Mouse (Mus musculus) kidney, postnatal 0 days (tissue): Measurements from ENCODE around the gene Ifrd1. TPM values are rescaled to one million over a fixed set of nuclear protein-coding genes. Genes with fewer than 3 reads are reported as not detected.

Source experiments
- ATAC-seq: fragments of 200-750 bp; cut with Nextera tagmentation; replicated peaks from 2 replicates; pipeline ENCODE4 v1.8.0; 2017; ENCODE audit warnings: low read depth, moderate number of reproducible peaks, moderate TSS enrichment, moderate library complexity; ENCODE audit not compliant: low FRiP score
- DNase-seq: peaks from one replicate; pipeline ENCODE4 v3.0.0-alpha.2; 2016; ENCODE audit warnings: low spot score
- H3K27ac ChIP-seq: fragments of 300-500 bp; sonication (generic); 2 replicates; pipeline ENCODE4 v1.5.1; 2014; ENCODE audit warnings: mild to moderate bottlenecking
- H3K27me3 ChIP-seq: fragments of 300-500 bp; sonication (generic); 2 replicates; pipeline ENCODE4 v1.6.1; 2014; ENCODE audit warnings: low read length, mixed read lengths; ENCODE audit not compliant: insufficient read depth
- H3K36me3 ChIP-seq: fragments of 300-500 bp; sonication (generic); 2 replicates; pipeline ENCODE4 v1.6.1; 2014; ENCODE audit warnings: low read length, mixed read lengths; ENCODE audit not compliant: insufficient read depth
- H3K4me1 ChIP-seq: fragments of 300-500 bp; sonication (generic); replicated peaks from 2 replicates; pipeline ENCODE4 v1.6.1; 2014; ENCODE audit warnings: antibody characterized with exemption, low read length, mixed read lengths; ENCODE audit not compliant: insufficient read depth
- H3K4me2 ChIP-seq: fragments of 300-500 bp; sonication (generic); 2 replicates; pipeline ENCODE4 v1.6.1; 2014; ENCODE audit warnings: mild to moderate bottlenecking, low read length, moderate library complexity, mixed read lengths
- H3K4me3 ChIP-seq: fragments of 300-500 bp; sonication (generic); replicated peaks from 2 replicates; pipeline ENCODE4 v1.5.1; 2014; ENCODE audit warnings: low read depth, low read length
- H3K9ac ChIP-seq: fragments of 300-500 bp; sonication (generic); 2 replicates; pipeline ENCODE4 v1.6.1; 2014; ENCODE audit warnings: low read depth, low read length
- H3K9me3 ChIP-seq: fragments of 300-500 bp; sonication (generic); replicated peaks from 2 replicates; pipeline ENCODE4 v1.6.1; 2016; ENCODE audit warnings: low read length, inconsistent platforms, mixed read lengths
- CTCF ChIP-seq: IDR thresholded peaks from 2 replicates; pipeline ENCODE4 v1.5.1; 2016; ENCODE audit warnings: antibody characterized with exemption, low read depth, mild to moderate bottlenecking, moderate library complexity
- WGBS: fragments of 180-500 bp; shearing (Covaris S2); extraction: QIAGEN DNeasy Blood & Tissue Kit; methylation state at CpG from one replicate; pipeline ENCODE4 v1.1.7; 2014; 5-methylcytosine and 5-hydroxymethylcytosine counted together
- polyA plus RNA-seq: library from polyadenylated mRNA; unstranded; fragments of >200 nt; fragmentation: Nextera tagmentation; extraction: Ambion mirVana; gene quantifications from 2 replicates; pipeline ENCODE4 v1.2.1, GENCODE M21; 2015

Ifrd1 gene
- polyA plus RNA-seq, 1 experiment from 2014 or later, result 119 TPM

DNA sequence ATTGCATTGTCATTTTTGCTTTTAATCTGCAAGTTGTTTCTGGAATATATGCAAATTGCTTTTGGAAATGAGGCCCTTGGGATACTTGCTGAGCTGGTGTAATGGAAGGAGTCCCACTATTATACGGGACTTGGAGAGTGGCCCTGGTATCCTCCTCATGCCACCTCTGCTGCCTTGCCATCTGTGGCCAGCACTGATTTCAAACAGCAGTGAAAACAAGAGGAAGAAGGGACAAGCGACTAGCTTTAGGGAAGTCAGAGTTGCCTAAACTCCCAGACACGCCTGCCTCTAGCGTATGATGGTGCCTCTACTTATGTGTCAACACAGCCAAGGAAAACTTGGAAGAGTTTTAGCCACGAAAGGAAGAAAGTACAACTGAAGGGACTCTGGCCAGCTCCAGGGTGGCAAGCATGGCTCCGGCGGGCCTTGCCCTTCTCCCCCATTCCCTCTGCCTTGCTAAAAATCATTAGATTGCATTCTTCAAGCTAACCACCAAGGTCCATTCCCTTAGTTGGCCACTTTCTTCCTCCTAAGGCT lies 2.8 kb downstream of the Ifrd1 start:
- 92% methylated on average over 7 of the region's 7 CpGs for WGBS
- ATAC-seq (no peak), DNase-seq (no peak)
- Histone ChIP-seq H3K4me3 (no peak overlapping the region), H3K9me3 (no peaks in the 10 kb centered on the region), H3K4me2 (no peak overlapping the region), H3K36me3 (no peaks in the 10 kb centered on the region), H3K4me1 (0 out of 2 replicates have a peak, but pooled peaks cover 2% of the 10 kb centered on the region), H3K27ac (no peak overlapping the region), H3K9ac (no peak overlapping the region), H3K27me3 (no peaks in the 10 kb centered on the region)
- no peak for TF ChIP-seq CTCF

DNA sequence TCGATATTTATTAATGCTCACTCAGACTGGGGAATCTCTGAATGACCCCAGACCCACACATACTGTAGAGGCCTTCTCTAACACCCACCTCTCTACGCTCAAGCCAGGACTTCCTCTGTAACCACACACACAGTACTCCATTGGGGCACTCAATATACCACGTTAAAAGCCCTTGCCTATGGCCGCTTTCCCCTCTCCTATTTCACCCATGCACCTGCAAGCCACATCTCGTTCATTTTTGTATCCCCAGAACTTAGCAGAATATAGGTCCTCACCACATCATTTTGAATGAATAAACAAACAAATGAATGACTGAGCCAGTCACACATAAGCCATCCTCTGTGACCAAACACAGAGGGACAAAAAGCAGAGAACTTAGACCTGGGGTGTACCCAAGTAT lies 3.4 kb downstream of the Ifrd1 start:
- Histone ChIP-seq H3K4me1 (no peaks in the 10 kb centered on the region), H3K27ac (no peak overlapping the region), H3K27me3 (no peaks in the 10 kb centered on the region), H3K9ac (no peak overlapping the region), H3K4me2 (no peak overlapping the region), H3K9me3 (no peaks in the 10 kb centered on the region), H3K36me3 (no peaks in the 10 kb centered on the region), H3K4me3 (no peak overlapping the region)
- 95% methylated on average over 5 of the region's 5 CpGs for WGBS
- TF ChIP-seq CTCF, result no peak
- DNase-seq (no peak), ATAC-seq (no peak)

DNA sequence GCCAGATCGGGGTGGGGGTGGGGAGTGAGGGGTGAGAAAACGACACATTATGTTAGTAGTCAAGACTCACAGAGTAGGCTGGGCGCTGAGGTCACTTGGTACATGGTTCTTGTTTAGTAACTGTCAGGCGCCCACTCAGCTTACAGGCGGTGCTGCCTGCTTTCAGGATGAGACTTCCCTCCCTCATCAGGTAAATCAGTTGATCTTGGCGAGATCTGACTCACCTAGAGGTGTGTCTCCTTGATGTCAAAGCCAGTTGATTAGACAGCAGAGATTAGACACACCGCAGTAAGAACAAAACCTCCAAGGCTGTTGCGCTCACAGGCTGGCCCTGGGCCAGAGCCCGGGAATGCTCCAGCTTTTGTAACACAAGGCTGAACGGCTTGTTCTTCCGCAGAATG lies 4.5 kb downstream of the Ifrd1 start:
- no peaks in the 10 kb centered on the region for H3K9me3 ChIP-seq
- no peak for ATAC-seq
- DNase-seq, result no peak
- H3K4me1 ChIP-seq, result no peaks in the 10 kb centered on the region
- H3K36me3 ChIP-seq, result no peaks in the 10 kb centered on the region
- 48% methylated on average over 11 of the region's 11 CpGs for WGBS
- no peak overlapping the region for H3K4me3 ChIP-seq
- H3K4me2 ChIP-seq, result no peak overlapping the region
- H3K27me3 ChIP-seq, result no peaks in the 10 kb centered on the region
- H3K9ac ChIP-seq, result no peak overlapping the region
- no peak for TF ChIP-seq CTCF
- no peak overlapping the region for H3K27ac ChIP-seq

DNA sequence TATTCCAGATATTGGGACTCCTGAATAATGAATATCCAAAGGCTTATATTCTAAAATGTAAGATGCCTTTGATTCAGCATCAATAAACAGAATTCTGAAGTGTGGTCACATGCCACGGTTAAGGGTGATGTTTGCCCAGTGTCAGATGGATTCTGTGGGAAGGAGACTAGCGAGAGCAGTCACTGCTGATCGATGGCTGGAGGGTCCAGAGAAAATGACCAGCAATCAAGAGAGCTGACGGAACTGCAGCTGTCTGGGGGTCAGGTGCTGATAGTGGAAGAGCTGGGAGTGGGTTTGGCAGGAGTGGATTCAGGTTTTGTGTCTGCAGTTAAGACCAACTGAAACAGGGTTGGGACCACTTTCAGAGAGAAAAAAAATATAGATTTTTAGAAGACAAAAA lies 5.1 kb downstream of the Ifrd1 start:
- H3K27me3 ChIP-seq, result no peaks in the 10 kb centered on the region
- no peak overlapping the region for H3K27ac ChIP-seq
- no peak for ATAC-seq
- H3K4me1 ChIP-seq, result no peaks in the 10 kb centered on the region
- no peak overlapping the region for H3K9ac ChIP-seq
- H3K36me3 ChIP-seq, result no peaks in the 10 kb centered on the region
- H3K9me3 ChIP-seq, result no peaks in the 10 kb centered on the region
- H3K4me2 ChIP-seq, result no peak overlapping the region
- WGBS, result 68% methylated on average over 4 of the region's 4 CpGs
- no peak overlapping the region for H3K4me3 ChIP-seq
- no peak for TF ChIP-seq CTCF
- DNase-seq, result no peak

DNA sequence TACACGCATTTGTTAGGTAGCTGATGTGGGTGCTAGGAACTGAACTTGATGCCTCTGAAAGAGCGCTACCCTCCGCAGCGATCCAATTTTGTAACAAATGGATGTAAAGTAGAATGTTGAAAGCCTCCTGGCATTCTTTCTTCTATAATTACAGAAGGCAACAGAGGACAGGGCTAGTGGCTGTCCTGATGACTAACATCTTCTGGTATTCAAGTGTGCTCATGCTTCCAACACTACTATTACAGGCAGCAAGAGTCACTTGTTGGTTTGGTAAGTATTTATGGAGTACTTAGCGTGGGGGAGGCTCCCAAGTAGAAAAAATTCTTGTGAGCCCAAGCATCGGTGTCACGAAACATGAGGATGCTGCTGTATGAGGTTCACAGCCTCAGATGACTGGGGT lies 9.1 kb downstream of the Ifrd1 start:
- WGBS, result 82% methylated on average over 7 of the region's 7 CpGs
- H3K36me3 ChIP-seq, result no peaks in the 10 kb centered on the region
- H3K4me2 ChIP-seq, result no peak overlapping the region
- no peak overlapping the region for H3K4me3 ChIP-seq
- TF ChIP-seq CTCF, result no peak
- DNase-seq (no peak), ATAC-seq (no peak)
- H3K27me3 ChIP-seq, result no peaks in the 10 kb centered on the region
- no peaks in the 10 kb centered on the region for H3K4me1 ChIP-seq
- H3K27ac ChIP-seq, result no peak overlapping the region
- H3K9ac ChIP-seq, result no peak overlapping the region
- no peaks in the 10 kb centered on the region for H3K9me3 ChIP-seq

DNA sequence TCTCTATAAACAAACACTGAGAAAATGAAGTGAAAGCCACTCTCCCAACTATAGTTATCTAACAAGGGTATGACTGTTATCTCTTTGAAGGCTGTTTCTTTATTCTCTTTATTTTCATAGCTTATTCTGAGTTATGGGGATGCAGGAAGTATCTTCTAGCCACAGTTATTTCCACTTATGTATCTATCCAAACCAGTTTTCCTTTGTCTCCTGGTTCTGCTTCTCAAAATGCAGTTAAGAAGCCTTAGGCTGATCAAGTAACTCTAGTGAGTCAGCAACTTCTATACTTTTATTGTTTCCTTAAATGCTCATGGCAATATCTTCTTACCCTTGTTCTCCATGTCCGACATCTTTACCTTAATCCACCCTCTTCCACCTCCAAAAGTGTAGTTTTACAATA lies 16.1 kb downstream of the Ifrd1 start:
- Histone ChIP-seq H3K27me3 (no peaks in the 10 kb centered on the region), H3K27ac (no peak overlapping the region), H3K36me3 (no peaks in the 10 kb centered on the region), H3K4me1 (no peaks in the 10 kb centered on the region), H3K4me3 (no peak overlapping the region), H3K4me2 (no peak overlapping the region), H3K9ac (no peak overlapping the region), H3K9me3 (no peaks in the 10 kb centered on the region)
- DNase-seq, result no peak
- no peak for TF ChIP-seq CTCF
- no peak for ATAC-seq
- WGBS, result 83% methylated on average over 1 of the region's 1 CpGs

DNA sequence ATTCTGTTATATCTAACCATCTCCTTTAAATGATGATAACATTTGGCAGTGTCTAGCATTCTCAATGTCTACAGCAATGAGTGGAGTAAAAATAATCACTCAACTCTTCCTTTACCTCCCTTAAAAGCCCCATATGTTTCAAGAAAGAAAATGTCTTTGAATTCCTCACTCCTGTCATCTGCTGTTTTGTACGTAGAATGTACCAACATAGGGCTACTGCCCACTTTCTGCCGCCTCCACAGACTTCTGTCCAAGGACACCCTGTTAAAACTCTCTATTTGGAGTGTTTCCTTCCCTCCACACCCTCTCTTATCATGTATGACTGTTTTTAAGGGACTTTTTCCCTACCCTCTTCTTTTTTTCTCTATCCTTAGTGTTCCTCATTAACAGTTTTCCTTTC lies 16.7 kb downstream of the Ifrd1 start:
- no peak for TF ChIP-seq CTCF
- Histone ChIP-seq H3K4me3 (no peak overlapping the region), H3K4me1 (no peaks in the 10 kb centered on the region), H3K9ac (no peak overlapping the region), H3K4me2 (no peak overlapping the region), H3K36me3 (no peaks in the 10 kb centered on the region), H3K27me3 (no peaks in the 10 kb centered on the region), H3K9me3 (no peaks in the 10 kb centered on the region), H3K27ac (no peak overlapping the region)
- ATAC-seq (no peak), DNase-seq (no peak)
- 92% methylated on average over 2 of the region's 2 CpGs for WGBS
